Mouse (Mus musculus): Measurements from ENCODE around the gene Srsf12.

DNA sequence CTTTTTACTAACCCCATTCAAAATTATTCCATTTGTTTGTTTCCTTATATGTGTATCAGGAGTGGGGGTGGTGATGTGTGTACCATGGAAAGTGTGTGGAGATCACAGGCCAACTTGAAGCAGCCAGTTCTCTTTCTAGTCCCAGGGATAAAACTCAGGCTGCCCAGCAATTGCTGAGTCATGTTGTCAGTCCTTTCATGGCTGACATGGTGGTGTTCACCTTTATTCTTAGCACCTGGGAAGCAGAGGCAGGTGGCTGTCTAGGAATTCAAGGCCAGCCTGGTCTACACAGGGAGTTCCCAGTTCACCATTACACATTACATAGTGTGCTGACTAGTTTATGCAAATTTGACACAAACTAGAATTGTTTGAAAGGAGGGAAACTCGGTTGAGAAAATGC is 54.1 kb downstream of the Srsf12 start:
- TF ChIP-seq POLR2A (IDR thresholded peaks at IDR 0.05; ENCODE audit: borderline replicate concordance, low read depth, low read length): no peak
- TF ChIP-seq CTCF (IDR thresholded peaks at IDR 0.05; ENCODE audit: low read depth, low read length): no peak
